Mouse (Mus musculus) left cerebral cortex, postnatal 4 days (tissue): ENCODE data around the gene Ilvbl. TPM values are rescaled to one million over a fixed set of nuclear protein-coding genes. Genes with fewer than 3 reads are reported as not detected.
"Not testable (repeated sequence)": the region's sequence is repeated elsewhere in the genome, so short reads cannot be mapped to it uniquely, and the experiment has no call there.

Experiments used
- DNase-seq: peaks from one replicate; pipeline ENCODE4 v3.0.0-alpha.2; 2022
- intact Hi-C: fragments of 180-260 bp; cut with DNase I; formaldehyde crosslinking; loops from one replicate; pipeline ENCODE4 v1.15.1; 2025
- microRNA-seq: library from miRNA; unstranded; fragments of <30 nt; microRNA quantifications from one replicate; pipeline ENCODE4 v1.2.0, GENCODE M21; 2022
- total RNA-seq, 2 experiments: library from RNA; stranded (reverse); gene quantifications; 2 replicates each; pipeline ENCODE4 v1.2.3; 2021

Ilvbl gene
- total RNA-seq, 2 experiments from 2014 or later: 30.0 to 39.9 TPM

DNA sequence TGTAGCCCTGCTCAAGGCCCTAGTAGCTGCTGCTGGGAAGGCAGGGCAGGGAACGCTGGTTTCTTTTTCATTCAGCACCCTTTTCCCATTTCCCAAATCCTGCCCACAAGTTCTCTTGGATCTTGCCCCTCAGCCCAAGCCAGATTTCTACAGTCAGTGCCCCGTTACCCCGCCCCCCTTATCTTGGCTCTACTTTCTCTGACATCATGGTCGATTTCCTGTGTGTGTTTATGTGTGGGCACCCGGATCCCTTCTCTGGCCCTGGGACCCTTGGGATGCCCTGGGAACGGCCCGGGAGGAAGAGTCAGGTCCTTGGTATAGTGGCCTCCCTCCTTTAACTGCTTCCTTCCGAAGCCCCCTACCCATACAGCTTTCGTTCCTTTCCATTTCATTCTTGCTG, 16.6 kb downstream of the Ilvbl start:
- DNase-seq: no peak
- intact Hi-C loops: no loop called here

DNA sequence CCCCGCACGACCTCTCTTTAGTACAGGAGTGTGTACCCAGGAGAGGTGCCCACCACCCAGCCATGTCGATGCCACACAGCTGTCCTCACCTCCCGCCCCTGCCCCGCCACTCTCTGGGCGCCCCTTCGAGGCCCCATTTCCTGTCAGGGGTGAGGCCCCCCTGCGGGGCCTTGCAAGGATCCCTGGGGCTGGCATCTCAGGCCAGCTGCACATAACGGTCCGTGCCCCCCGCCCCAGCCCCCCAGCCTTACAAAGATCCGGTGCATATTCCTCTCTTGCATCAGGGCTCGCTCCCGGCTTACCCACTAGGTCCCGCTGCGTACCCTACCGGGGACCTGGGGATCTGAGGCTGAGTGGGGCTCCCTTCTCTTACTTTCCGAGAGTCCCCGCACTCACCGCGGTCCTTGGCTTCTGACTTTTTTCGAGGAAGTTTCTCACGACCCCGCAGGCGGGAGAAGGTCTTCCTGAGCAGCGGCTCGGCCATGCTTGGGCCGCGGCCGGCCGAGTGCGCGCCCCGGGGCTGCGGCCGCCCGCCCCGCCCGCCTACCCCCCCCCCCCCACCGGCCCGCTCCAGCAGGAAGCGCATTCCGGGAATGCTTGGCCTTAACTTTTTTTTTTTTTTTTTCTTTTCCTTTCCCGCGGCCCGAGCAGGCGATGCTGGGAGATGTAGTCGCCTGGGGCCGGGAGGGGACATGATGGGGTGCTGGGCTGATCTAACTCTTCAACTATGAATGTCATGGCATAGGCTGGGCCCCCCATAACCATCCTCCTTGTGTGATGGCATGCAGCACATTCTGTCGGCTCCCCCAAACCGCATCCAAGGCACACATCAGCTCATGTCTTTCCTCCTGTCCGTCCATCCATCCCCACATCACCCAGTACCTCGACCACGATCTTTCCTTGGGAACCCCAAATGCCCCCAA, 17.5 kb downstream of the Ilvbl start, which contains the start of gene Syde1:
TSS of gene Syde1 (minus strand) at position 559 of the 923 bp plus-strand sequence.
- no peak for DNase-seq
- intact Hi-C loops: no loop called here

DNA sequence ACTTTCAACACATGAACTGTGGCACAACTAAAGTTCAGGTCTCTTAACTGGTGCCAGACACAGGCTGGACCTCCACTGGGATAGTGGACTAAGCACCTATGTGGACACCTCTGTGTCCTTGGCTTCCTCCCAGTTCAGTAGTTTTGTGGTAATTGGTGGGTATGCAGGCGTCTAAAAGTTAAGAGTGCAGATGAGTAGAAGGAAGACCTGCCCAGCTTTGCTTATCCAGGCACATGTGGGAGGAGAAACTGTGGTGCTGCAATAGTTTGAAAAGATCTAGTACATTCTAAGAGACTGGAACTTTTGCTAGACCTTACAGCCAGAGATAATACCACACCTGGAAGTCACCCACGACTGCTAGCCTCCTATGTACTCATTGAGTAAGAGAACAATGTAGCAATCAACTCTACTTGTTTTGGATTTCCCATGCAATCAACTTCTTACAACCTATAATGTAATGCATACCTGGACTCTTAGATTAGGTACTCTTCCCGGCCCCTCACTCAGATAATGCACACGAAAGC, 18.8 kb downstream of the Ilvbl start:
- DNase-seq: no peak
- intact Hi-C loops: no loop called here

DNA sequence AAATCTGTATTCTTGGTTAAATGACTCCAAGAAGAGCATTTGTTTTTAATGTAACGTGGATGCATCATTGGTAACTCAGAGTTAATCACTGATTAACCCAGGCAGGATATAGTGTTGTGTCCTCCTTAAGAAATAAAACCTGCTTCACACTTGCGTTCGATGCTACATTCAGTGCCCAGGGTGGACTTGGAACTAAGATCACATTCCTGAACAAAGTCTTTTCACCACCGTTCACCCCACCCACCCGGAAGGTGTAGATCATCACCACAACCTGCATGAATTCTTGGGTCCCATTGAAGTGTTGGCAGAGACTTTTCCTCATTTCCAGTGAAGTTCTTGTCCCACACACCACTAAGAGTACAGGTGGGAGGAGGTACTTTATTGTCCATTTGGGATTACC, 19.6 kb downstream of the Ilvbl start:
- intact Hi-C loops: no loop called here
- no peak for DNase-seq

DNA sequence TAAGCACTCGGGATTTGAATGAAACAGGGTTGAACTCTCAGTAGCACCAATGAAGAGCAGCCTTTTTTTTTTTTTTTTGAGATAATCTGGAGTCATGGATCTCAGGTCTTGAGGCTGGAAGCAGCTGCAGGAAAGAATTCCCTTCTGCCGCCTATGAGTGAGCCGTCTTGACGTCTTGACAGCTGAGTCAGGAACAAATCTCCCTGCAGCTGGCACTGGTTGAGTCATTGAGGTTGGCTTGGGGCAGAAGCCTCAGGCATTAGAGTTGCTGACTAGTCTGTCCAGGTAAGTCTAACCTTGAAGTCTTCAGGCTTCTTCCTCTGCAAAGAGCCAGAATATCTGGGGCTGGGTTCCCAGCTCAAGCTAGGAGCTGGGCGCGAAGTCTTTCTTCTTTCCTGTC, 20.0 kb downstream of the Ilvbl start:
- DNase-seq: no peak
- intact Hi-C loops: no loop called here

DNA sequence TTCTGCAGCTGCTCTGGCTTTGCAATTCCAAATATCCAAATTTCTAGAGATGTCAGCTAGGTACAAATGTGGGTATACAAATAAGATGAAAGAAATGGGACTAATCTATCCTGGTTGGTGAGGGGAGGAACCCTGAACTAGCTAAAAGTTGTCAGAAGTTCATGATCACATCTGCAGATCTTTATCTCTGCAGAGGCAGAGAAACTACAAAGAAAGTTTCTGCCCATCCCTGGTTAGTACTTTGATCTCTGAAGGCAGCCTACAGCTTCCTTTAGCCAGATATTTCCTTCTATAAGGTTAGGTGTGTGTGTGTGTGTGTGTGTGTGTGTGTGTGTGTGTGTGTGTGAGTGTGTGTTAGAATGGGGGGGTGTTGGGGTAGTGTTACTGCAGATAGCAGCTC, 20.4 kb downstream of the Ilvbl start:
- DNase-seq: no peak
- intact Hi-C loops: no loop called here

DNA sequence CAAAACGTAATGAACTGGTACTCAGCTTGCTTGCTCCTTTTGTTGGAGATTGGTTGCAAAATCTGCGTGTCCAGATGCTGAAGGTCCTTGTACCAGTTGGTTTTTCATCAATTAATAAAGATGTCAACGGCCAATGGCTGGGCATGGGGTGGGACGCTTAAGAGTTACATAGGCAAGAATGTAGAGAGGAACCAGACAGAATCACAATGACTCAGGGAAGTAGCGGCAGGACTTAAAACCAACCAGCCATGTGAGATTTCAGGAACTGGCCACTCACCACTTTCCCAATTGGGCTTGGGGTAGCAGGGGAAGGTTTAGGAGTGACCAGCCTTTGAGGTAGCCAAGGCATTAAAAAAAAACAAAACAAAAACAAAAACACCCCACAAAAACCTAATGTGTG, 25.7 kb downstream of the Ilvbl start:
- DNase-seq: no peak
- intact Hi-C loops: no loop called here

DNA sequence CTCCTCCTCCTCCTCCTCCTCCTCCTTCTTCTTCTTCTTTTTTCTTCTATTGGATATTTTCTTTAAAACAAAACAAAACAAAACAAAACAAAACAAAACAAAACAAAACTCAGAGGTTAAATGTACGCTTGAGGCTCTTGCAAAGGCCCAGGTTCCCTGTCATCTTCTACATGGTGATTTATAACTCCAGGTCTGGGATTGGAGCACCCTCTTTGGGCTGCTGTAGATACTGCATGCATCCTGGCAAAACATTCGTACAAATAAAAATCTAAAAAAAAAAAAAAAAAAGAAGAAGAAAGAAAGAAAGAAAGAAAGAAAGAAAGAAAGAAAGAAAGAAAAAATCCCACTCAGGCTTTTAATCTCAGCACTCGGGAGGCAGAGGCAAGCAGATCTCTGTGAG, 30.9 kb downstream of the Ilvbl start:
- intact Hi-C loops: no loop called here
- peak; percentile 33 for DNase-seq

DNA sequence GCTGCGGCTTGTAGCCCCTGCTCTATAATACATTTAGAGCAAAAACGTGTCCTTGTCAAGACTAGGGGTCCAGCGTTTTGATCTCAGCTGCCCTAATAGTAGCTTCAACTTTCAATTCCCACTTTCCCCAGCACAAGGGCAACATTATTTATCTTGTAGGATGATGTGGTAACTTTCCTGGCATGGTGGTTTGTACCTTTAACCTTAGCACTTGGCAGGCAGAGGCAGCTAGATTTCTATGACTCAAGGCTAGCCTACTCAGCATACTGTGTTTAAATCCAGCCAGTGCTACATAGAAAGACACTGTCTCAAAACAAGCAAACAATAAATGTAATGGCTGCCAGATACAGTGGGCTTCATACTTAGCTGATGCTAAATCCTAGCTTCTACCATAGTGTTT, 33.5 kb downstream of the Ilvbl start:
- intact Hi-C loops: no loop called here
- no peak for DNase-seq

DNA sequence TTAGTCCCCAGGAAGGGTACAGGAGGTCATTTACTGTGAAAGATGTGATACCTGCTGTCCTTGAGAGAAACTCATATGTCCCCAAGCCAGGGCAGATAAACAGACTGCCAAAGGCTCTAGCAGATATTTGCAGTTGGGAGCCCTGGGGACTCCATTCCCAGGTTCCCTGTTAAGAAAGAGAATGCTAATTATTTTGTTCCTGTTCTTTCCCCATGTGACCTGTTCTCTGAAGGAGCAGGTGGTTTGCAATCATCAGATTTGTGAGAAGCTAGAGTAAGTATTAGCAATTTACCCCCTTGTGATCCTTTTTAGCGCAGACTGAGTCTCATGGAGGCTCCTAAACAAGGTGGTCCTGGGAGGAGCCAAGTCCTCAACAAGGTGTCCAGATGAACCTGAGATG, 43.8 kb downstream of the Ilvbl start, which contains the start of gene Olfr1357:
TSS of gene Olfr1357 (minus strand) at position 101 of the 400 bp plus-strand sequence.
- intact Hi-C loops: no loop called here
- no peak for DNase-seq

DNA sequence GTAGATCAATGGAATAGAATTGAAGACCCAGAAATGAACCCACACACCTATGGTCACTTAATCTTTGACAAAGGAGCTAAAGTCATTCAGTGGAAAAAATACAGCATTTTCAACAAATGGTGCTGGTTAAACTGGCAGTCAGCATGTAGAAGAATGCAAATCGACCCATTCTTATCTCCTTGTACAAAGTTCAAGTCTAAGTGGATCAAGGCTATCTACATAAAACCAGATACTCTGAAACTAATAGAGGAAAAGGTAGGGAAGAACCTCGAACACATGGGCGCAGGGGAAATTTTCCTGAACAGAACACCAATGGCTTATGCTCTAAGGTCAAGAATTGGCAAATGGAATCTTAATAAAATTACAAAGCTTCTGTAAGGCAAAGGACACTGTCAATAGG, 49.0 kb downstream of the Ilvbl start:
- DNase-seq, intact Hi-C loops: not testable (repeated sequence)

DNA sequence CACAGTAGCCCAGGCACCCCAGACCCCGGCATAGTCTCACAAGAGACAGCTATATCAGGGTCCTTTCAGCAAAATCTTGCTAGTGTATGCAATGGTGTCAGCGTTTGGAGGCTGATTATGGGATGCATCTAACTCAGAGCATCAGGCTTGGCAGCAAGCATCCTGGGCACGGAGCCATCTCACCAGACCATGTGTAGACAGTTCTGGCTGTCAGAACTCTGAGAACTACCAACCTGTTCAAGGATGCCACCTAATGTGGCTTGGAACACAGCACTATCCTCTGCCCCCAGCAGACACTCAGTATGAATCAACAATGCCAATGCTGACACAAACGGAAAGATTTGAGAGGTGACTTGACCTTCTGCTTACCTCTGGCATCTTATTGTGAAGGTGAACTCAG, 56.0 kb downstream of the Ilvbl start:
- peak; percentile 62 for DNase-seq
- intact Hi-C loops: loop anchor here (5.0 kb wide), 1 partner anchor 487 kb away; no protein-coding TSS in a partner anchor

DNA sequence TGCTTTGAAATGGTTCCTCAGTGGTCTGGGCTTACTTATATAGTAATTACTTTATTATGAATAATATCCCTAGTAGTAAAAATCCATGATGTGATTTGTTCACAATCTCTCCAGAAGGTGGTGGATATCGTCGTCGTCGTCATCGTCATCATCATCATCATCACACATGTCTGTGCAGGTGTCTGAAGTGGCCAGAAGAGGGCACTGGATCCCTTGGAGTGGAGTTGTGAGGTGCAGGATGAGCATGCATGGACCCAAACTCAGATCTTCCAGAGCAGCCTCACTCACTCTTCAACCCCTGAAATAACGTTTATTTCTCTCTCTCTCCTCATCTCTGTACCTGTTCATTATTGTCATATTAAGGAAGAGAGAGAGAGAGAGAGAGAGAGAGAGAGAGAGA, 58.2 kb downstream of the Ilvbl start:
- intact Hi-C loops: loop anchor here (5.0 kb wide), 1 partner anchor 485 kb away; no protein-coding TSS in a partner anchor
- DNase-seq: peak; percentile 41

Small RNA genes lying within 50 kb of the gene (microRNA-seq; reads per million reads assigned to microRNA genes)
- gene Gm27541: not detected

Other genes with a start within 250 kb of the Ilvbl start
- gene Agpat3, start 221.9 kb upstream of the Ilvbl start, total RNA-seq: 100 to 1,000 TPM; 169 to 181 TPM
- 100 to 1,000 TPM; 295 to 298 TPM for gene Rrp1, start 161.3 kb upstream of the Ilvbl start, total RNA-seq
- 10 to 100 TPM; 40.0 to 40.8 TPM for gene Cstb, start 148.7 kb upstream of the Ilvbl start, total RNA-seq
- gene Pdxk, start 109.4 kb upstream of the Ilvbl start, total RNA-seq: 10 to 100 TPM; 41.1 to 45.1 TPM
- gene Olfr1358, start 56.9 kb upstream of the Ilvbl start, total RNA-seq: not detected
- 1 to 10 TPM; 4.1 to 4.7 TPM for gene Syde1, start 17.6 kb downstream of the Ilvbl start, total RNA-seq
- not detected for gene Olfr1357, start 43.7 kb downstream of the Ilvbl start, total RNA-seq
- not detected for gene Casp14, start 143.9 kb downstream of the Ilvbl start, total RNA-seq
- under 1 TPM in 1 of 2 experiments, not detected in 1; 0.22 TPM for gene Ccdc105, start 178.7 kb downstream of the Ilvbl start, total RNA-seq
- 10 to 100 TPM; 15.7 to 18.1 TPM for gene Slc1a6, start 206.2 kb downstream of the Ilvbl start, total RNA-seq